Mouse (Mus musculus): ENCODE data around the gene She. TPM values are rescaled to one million over a fixed set of nuclear protein-coding genes. Genes with fewer than 3 reads are reported as not detected.
"Not testable (repeated sequence)": the region's sequence is repeated elsewhere in the genome, so short reads cannot be mapped to it uniquely, and the experiment has no call there.

The She gene
- polyA plus RNA-seq, 1 experiment from 2014 or later: 3.1 TPM

DNA sequence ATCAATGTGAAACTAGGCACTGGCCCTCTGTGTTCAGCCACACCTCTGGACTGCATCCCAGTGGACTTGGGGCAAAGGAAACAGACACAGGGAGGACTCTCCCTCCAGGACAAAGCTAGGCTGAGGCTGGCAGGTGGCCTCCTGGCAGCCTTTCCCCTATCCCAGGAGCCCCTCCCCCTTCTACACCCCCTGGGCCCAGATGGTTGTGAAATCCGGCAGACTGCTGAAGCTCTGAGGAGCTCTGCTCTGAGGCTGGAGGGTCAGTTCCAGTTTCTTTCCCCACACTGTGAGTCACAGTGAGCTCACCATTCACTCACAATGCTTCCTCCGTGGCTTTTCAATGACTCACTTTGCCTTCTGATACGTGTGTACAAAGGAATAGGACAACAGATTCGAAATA, 29.9 kb downstream of the She start:
- DNase-seq (ENCODE audit: low spot score): peak; percentile 37
- Histone ChIP-seq H3K9me3 (ENCODE audit: control insufficient read depth, low read length) (no peaks in the 10 kb centered on the region), H3K36me3 (ENCODE audit: control insufficient read depth, insufficient read depth, low read length) (no peaks in the 10 kb centered on the region), H3K4me3 (ENCODE audit: low read depth, low read length) (no peak overlapping the region), H3K4me2 (ENCODE audit: low read depth, severe bottlenecking) (no peak overlapping the region), H3K9ac (ENCODE audit: low read length) (0 out of 2 replicates have a peak overlapping the region, but pooled peaks have one; percentile 27), H3K27me3 (ENCODE audit: control insufficient read depth, insufficient read depth, low read length) (no peaks in the 10 kb centered on the region), H3K27ac (replicated peaks; ENCODE audit: low read depth, low read length) (no peak overlapping the region), H3K4me1 (ENCODE audit: control insufficient read depth, insufficient read depth, low read length) (peaks cover 4% of the 10 kb centered on the region; the same call in 1 of the 2 replicates)
- no peak for ATAC-seq (ENCODE audit: insufficient number of reproducible peaks, low FRiP score, low TSS enrichment, low read depth)
- 35% methylated on average over 4 of the region's 4 CpGs for WGBS

DNA sequence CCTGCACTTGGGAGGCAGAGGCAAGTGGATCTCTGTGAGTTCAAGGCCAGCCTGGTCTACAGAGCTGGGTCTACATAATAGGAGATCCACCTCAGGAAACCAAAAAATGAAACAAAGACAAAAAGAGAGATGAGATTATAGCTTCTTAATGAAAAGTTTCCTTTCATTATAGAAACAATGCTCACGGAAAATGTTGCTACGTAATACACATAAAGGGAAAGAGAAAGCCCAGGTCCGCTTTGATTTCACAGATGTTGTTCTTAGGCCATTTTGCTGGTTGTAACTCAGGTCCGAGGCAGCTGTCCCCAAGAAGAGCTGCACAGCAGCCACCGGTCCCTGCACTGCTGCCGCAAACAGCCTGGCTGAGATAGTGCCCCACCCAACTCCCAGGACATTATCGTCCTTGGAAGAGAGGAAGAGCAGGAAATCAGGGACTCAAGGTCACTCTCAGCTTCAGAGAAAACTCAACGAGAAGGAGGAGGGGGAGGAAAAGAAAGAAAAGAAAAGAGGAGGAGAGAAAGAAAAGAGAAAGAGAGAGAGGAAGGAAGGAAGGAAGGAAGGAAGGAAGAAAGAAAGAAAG, 31.1 kb downstream of the She start:
- Histone ChIP-seq H3K36me3 (ENCODE audit: control insufficient read depth, insufficient read depth, low read length) (no peaks in the 10 kb centered on the region), H3K27ac (replicated peaks; ENCODE audit: low read depth, low read length) (no peak overlapping the region), H3K9me3 (ENCODE audit: control insufficient read depth, low read length) (no peaks in the 10 kb centered on the region), H3K4me1 (ENCODE audit: control insufficient read depth, insufficient read depth, low read length) (peaks cover 4% of the 10 kb centered on the region; the same call in 1 of the 2 replicates), H3K9ac (ENCODE audit: low read length) (no peak overlapping the region), H3K4me3 (ENCODE audit: low read depth, low read length) (no peak overlapping the region), H3K27me3 (ENCODE audit: control insufficient read depth, insufficient read depth, low read length) (no peaks in the 10 kb centered on the region), H3K4me2 (ENCODE audit: low read depth, severe bottlenecking) (no peak overlapping the region)
- DNase-seq (ENCODE audit: low spot score) (no peak), ATAC-seq (ENCODE audit: insufficient number of reproducible peaks, low FRiP score, low TSS enrichment, low read depth) (no peak)
- WGBS: 82% methylated on average over 8 of the region's 8 CpGs

DNA sequence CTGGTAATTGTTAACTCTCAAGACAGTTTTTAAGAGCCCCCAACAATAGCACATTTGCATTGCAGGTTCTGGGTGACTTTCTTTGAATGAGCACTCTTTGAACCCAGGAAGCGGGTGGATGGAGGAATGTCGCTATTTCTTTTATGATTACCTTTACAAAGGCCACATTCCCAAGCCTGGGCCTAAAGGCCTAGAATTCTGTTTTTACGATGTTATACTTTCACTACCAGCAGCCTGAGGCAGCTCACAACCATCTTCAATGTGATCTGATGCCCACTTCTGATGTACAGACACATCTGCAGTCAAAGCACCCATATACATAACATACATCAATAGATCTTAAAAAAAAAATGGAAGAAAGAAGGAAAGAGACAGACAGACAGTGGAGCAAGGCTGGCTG, 32.1 kb downstream of the She start:
- WGBS: 77% methylated on average over 3 of the region's 3 CpGs
- not testable (repeated sequence) for H3K9ac ChIP-seq (ENCODE audit: low read length); H3K27ac ChIP-seq (replicated peaks; ENCODE audit: low read depth, low read length); H3K4me2 ChIP-seq (ENCODE audit: low read depth, severe bottlenecking); ATAC-seq (ENCODE audit: insufficient number of reproducible peaks, low FRiP score, low TSS enrichment, low read depth); H3K27me3 ChIP-seq (ENCODE audit: control insufficient read depth, insufficient read depth, low read length); H3K9me3 ChIP-seq (ENCODE audit: control insufficient read depth, low read length); H3K4me1 ChIP-seq (ENCODE audit: control insufficient read depth, insufficient read depth, low read length); H3K4me3 ChIP-seq (ENCODE audit: low read depth, low read length); H3K36me3 ChIP-seq (ENCODE audit: control insufficient read depth, insufficient read depth, low read length); DNase-seq (ENCODE audit: low spot score)

DNA sequence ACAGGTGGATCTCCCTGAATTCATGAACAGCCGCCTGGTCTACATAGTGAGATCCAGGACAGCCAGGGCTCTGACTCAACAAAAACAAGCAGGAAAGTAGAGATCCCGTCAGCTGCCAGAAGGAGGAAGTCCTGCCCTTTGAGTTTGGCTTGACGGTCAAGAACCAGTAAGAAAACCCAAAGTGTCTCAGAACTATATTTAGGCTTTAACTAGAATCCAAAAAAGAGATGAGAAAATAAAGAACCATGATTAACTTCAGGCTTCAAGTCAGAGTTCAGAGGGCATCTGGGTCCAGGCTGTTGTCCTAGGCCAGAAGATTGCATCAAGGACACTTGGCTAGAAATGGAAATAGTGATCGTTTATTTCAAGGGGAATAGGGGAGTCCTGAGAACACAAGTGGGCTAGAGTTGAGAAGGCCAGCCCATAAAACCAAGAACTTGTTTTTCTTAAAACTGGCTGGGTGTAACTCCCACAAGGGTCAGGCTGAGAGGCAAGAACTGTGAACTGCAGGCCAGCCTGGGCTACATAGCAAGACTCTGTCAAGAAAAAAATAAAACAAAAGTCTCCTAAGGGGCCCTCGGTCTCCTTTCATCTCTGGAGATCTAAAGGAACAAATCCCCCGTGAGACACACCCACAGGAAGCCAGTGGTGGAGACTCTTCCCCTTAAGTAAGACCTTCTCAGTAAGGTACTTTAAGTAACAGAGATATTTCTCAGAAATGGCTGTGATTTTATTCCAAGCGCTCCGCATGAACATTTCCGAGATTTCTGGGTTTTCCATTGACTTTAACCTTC, 32.7 kb downstream of the She start:
- Histone ChIP-seq H3K4me1 (ENCODE audit: control insufficient read depth, insufficient read depth, low read length) (peaks cover 4% of the 10 kb centered on the region; the same call in 1 of the 2 replicates), H3K4me2 (ENCODE audit: low read depth, severe bottlenecking) (no peak overlapping the region), H3K27ac (replicated peaks; ENCODE audit: low read depth, low read length) (no peak overlapping the region), H3K4me3 (ENCODE audit: low read depth, low read length) (no peak overlapping the region), H3K36me3 (ENCODE audit: control insufficient read depth, insufficient read depth, low read length) (no peaks in the 10 kb centered on the region), H3K27me3 (ENCODE audit: control insufficient read depth, insufficient read depth, low read length) (no peaks in the 10 kb centered on the region), H3K9me3 (ENCODE audit: control insufficient read depth, low read length) (no peaks in the 10 kb centered on the region), H3K9ac (ENCODE audit: low read length) (no peak overlapping the region)
- no peak for ATAC-seq (ENCODE audit: insufficient number of reproducible peaks, low FRiP score, low TSS enrichment, low read depth)
- WGBS: 77% methylated on average over 9 of the region's 9 CpGs
- DNase-seq (ENCODE audit: low spot score): no peak

DNA sequence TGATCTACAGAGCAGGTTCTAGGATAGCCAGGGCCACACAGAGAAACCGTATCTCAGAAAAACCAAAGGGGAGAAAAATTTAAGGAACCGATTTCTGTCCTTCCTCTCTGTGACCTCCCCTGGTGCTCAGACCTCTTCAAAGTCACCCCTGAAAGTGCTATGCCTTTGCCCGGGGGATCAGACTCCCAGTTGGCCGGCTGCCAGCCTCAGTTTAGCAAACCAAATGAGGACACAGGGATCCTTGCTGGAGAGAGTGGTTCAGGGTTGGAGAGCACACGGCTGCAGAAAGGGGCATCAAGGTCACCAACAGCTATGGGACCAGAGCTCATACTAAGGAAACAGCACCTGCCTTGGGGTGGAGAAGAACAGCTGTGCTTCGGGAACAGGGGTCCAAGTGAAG, 33.9 kb downstream of the She start:
- 69% methylated on average over 6 of the region's 6 CpGs for WGBS
- Histone ChIP-seq H3K4me3 (ENCODE audit: low read depth, low read length) (no peak overlapping the region), H3K4me1 (ENCODE audit: control insufficient read depth, insufficient read depth, low read length) (peaks cover 6% of the 10 kb centered on the region; the same call in 1 of the 2 replicates), H3K9ac (ENCODE audit: low read length) (no peak overlapping the region), H3K27me3 (ENCODE audit: control insufficient read depth, insufficient read depth, low read length) (no peaks in the 10 kb centered on the region), H3K9me3 (ENCODE audit: control insufficient read depth, low read length) (no peaks in the 10 kb centered on the region), H3K4me2 (ENCODE audit: low read depth, severe bottlenecking) (no peak overlapping the region), H3K36me3 (ENCODE audit: control insufficient read depth, insufficient read depth, low read length) (no peaks in the 10 kb centered on the region), H3K27ac (replicated peaks; ENCODE audit: low read depth, low read length) (no peak overlapping the region)
- ATAC-seq (ENCODE audit: insufficient number of reproducible peaks, low FRiP score, low TSS enrichment, low read depth) (no peak), DNase-seq (ENCODE audit: low spot score) (no peak)

DNA sequence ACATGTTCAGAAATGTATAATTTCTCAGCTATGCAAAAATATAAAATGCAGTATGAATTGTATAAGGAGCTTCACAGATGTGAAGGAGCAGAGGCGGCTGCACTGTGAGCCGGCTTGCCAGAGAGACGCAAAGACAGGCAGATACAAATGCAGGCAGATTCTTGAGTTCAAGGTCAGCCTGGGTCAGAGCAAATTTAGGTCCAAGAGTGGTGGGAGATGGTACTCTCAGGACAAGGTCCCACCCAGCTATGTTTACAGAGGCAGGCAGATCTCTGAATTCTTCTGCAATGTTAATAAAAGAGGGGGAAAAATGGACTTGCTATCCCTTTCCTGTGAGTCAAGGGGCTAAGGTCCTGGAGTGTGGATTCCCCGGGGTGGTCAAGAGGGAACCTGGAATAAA, 34.6 kb downstream of the She start:
- 89% methylated on average over 4 of the region's 4 CpGs for WGBS
- Histone ChIP-seq H3K9ac (ENCODE audit: low read length) (no peak overlapping the region), H3K9me3 (ENCODE audit: control insufficient read depth, low read length) (no peaks in the 10 kb centered on the region), H3K4me3 (ENCODE audit: low read depth, low read length) (no peak overlapping the region), H3K36me3 (ENCODE audit: control insufficient read depth, insufficient read depth, low read length) (no peaks in the 10 kb centered on the region), H3K27ac (replicated peaks; ENCODE audit: low read depth, low read length) (no peak overlapping the region), H3K4me2 (ENCODE audit: low read depth, severe bottlenecking) (no peak overlapping the region), H3K27me3 (ENCODE audit: control insufficient read depth, insufficient read depth, low read length) (no peaks in the 10 kb centered on the region), H3K4me1 (ENCODE audit: control insufficient read depth, insufficient read depth, low read length) (peaks cover 9% of the 10 kb centered on the region; the same call in 1 of the 2 replicates)
- ATAC-seq (ENCODE audit: insufficient number of reproducible peaks, low FRiP score, low TSS enrichment, low read depth): no peak
- no peak for DNase-seq (ENCODE audit: low spot score)

DNA sequence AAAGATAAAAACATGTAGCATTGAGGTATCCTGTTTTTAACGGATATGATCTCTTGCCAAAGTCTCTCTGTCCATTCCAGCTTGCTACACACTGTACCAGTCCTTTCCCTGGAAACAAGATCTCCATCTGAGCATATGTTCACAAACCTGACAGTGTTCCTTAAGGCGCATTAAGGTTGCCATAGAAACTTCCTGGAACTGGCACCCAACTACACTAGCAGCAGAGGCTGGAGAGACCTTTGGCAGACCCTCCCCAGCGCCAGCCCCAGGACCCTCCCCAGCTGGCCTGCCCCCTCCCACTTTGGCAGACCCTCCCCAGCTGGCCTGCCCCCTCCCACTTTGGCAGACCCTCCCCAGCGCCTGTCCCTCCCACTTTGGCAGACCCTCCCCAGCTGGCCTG, 36.5 kb downstream of the She start:
- 67% methylated on average over 3 of the region's 4 CpGs for WGBS
- no peaks in the 10 kb centered on the region for H3K27me3 ChIP-seq (ENCODE audit: control insufficient read depth, insufficient read depth, low read length)
- no peak overlapping the region for H3K4me3 ChIP-seq (ENCODE audit: low read depth, low read length)
- ATAC-seq (ENCODE audit: insufficient number of reproducible peaks, low FRiP score, low TSS enrichment, low read depth): no peak
- H3K9ac ChIP-seq (ENCODE audit: low read length): no peak overlapping the region
- H3K36me3 ChIP-seq (ENCODE audit: control insufficient read depth, insufficient read depth, low read length): no peaks in the 10 kb centered on the region
- peaks cover 5% of the 10 kb centered on the region; the same call in 1 of the 2 replicates for H3K4me1 ChIP-seq (ENCODE audit: control insufficient read depth, insufficient read depth, low read length)
- no peak for DNase-seq (ENCODE audit: low spot score)
- H3K27ac ChIP-seq (replicated peaks; ENCODE audit: low read depth, low read length): no peak overlapping the region
- no peaks in the 10 kb centered on the region for H3K9me3 ChIP-seq (ENCODE audit: control insufficient read depth, low read length)
- no peak overlapping the region for H3K4me2 ChIP-seq (ENCODE audit: low read depth, severe bottlenecking)

DNA sequence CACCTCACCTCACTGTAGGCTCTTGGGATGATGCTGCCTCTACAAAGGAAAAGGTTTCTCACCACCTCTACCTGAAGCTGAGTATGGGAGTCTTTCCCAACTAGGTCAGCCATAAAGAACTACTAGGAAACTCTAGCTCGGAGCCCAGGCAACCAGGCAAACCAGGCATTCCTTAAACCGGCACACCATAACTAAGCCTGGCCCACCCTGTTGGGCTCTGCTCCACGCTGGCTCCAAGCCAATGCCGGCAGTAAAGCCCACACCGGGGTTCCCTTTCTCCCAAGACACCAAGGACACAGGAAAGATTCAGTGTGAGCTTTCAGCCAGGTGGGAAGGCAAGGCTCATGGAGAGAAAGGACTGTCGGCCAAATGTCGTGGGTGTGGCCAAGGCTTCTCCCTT, 37.2 kb downstream of the She start:
- Histone ChIP-seq H3K27me3 (ENCODE audit: control insufficient read depth, insufficient read depth, low read length) (no peaks in the 10 kb centered on the region), H3K9ac (ENCODE audit: low read length) (no peak overlapping the region), H3K27ac (replicated peaks; ENCODE audit: low read depth, low read length) (no peak overlapping the region), H3K4me1 (ENCODE audit: control insufficient read depth, insufficient read depth, low read length) (peaks cover 5% of the 10 kb centered on the region; the same call in 1 of the 2 replicates), H3K36me3 (ENCODE audit: control insufficient read depth, insufficient read depth, low read length) (no peaks in the 10 kb centered on the region), H3K4me2 (ENCODE audit: low read depth, severe bottlenecking) (no peak overlapping the region), H3K9me3 (ENCODE audit: control insufficient read depth, low read length) (no peaks in the 10 kb centered on the region), H3K4me3 (ENCODE audit: low read depth, low read length) (no peak overlapping the region)
- WGBS: 13% methylated on average over 7 of the region's 7 CpGs
- DNase-seq (ENCODE audit: low spot score) (peak; percentile 42), ATAC-seq (ENCODE audit: insufficient number of reproducible peaks, low FRiP score, low TSS enrichment, low read depth) (no peak)
